Mouse (Mus musculus) embryonic facial prominence, embryonic 10.5 days (tissue): ENCODE results near the gene Srsf9. TPM values are rescaled to one million over a fixed set of nuclear protein-coding genes. Genes with fewer than 3 reads are reported as not detected.
A peak's percentile ranks its signal among the peaks of the same experiment; 100 is the strongest.
"Not testable (repeated sequence)": the region's sequence is repeated elsewhere in the genome, so short reads cannot be mapped to it uniquely, and the experiment has no call there.

Experiments
- DNase-seq: peaks from one replicate; pipeline ENCODE4 v3.0.0-alpha.2; 2017; ENCODE audit warnings: low spot score
- H3K27ac ChIP-seq: fragments of 300-500 bp; sonication (generic); replicated peaks from 2 replicates; pipeline ENCODE4 v1.5.1; 2016; ENCODE audit warnings: mild to moderate bottlenecking
- H3K27me3 ChIP-seq: fragments of 300-500 bp; sonication (generic); replicated peaks from 2 replicates; pipeline ENCODE4 v1.6.1; 2016; ENCODE audit warnings: low read depth, mild to moderate bottlenecking; ENCODE audit not compliant: poor library complexity, severe bottlenecking
- H3K36me3 ChIP-seq: fragments of 300-500 bp; sonication (generic); replicated peaks from 2 replicates; pipeline ENCODE4 v1.6.1; 2016; ENCODE audit warnings: mild to moderate bottlenecking, moderate library complexity
- H3K4me1 ChIP-seq: fragments of 300-500 bp; sonication (generic); 2 replicates; pipeline ENCODE4 v1.6.1; 2016
- H3K4me3 ChIP-seq: fragments of 300-500 bp; sonication (generic); 2 replicates; pipeline ENCODE4 v1.5.1; 2016; ENCODE audit warnings: mild to moderate bottlenecking, moderate library complexity
- H3K9me3 ChIP-seq: fragments of 300-500 bp; sonication (generic); 2 replicates; pipeline ENCODE4 v1.6.1; 2016; ENCODE audit warnings: mild to moderate bottlenecking
- WGBS: fragments of 180-500 bp; shearing (Covaris S2); methylation state at CpG from one replicate; pipeline ENCODE4 v1.1.7; 2016; 5-methylcytosine and 5-hydroxymethylcytosine counted together
- polyA plus RNA-seq: library from polyadenylated mRNA; unstranded; fragments of >200 nt; fragmentation: Nextera tagmentation; extraction: Ambion mirVana; gene quantifications from 2 replicates; pipeline ENCODE4 v1.2.1, GENCODE M21; 2016

Gene Srsf9
- polyA plus RNA-seq, 1 experiment from 2014 or later: 391 TPM

GRCm38 (mm10) chr5:115302190-115302589 is 24.8 kb upstream of the Srsf9 start:
- not testable (repeated sequence) for H3K27ac ChIP-seq, H3K27me3 ChIP-seq, DNase-seq, H3K9me3 ChIP-seq
- peaks cover 24% of the 10 kb centered on the region for H3K36me3 ChIP-seq
- peaks cover 38% of the 10 kb centered on the region for H3K4me1 ChIP-seq
- H3K4me3 ChIP-seq: 0 out of 2 replicates have a peak overlapping the region, but pooled peaks have one; percentile 95
- 85% methylated on average over 7 of the region's 7 CpGs for WGBS

GRCm38 (mm10) chr5:115312354-115312753 is 14.6 kb upstream of the Srsf9 start:
- H3K27me3 ChIP-seq: no peaks in the 10 kb centered on the region
- no peak overlapping the region for H3K27ac ChIP-seq
- 86% methylated on average over 4 of the region's 4 CpGs for WGBS
- DNase-seq: no peak
- peaks cover 22% of the 10 kb centered on the region for H3K4me1 ChIP-seq
- no peaks in the 10 kb centered on the region for H3K36me3 ChIP-seq
- no peak overlapping the region for H3K4me3 ChIP-seq
- H3K9me3 ChIP-seq: no peaks in the 10 kb centered on the region

GRCm38 (mm10) chr5:115312816-115313667 is 13.9 kb upstream of the Srsf9 start:
- WGBS: 79% methylated on average over 10 of the region's 10 CpGs
- Histone ChIP-seq H3K27ac (peak overlapping the region; percentile 66), H3K9me3 (no peaks in the 10 kb centered on the region)

GRCm38 (mm10) chr5:115313668-115313943 is 13.4 kb upstream of the Srsf9 start:
- Histone ChIP-seq H3K4me1 (peaks cover 34% of the 10 kb centered on the region), H3K36me3 (no peaks in the 10 kb centered on the region), H3K27ac (peak overlapping the region; percentile 66), H3K9me3 (no peaks in the 10 kb centered on the region), H3K4me3 (no peak overlapping the region), H3K27me3 (no peaks in the 10 kb centered on the region)
- WGBS: 44% methylated on average over 5 of the region's 5 CpGs
- no peak for DNase-seq

More at GRCm38 (mm10) chr5:115312816-115313667, 13.9 kb upstream of the Srsf9 start:
- H3K4me3 ChIP-seq: no peak overlapping the region
- no peaks in the 10 kb centered on the region for H3K36me3 ChIP-seq
- no peak for DNase-seq
- H3K27me3 ChIP-seq: no peaks in the 10 kb centered on the region
- peaks cover 28% of the 10 kb centered on the region for H3K4me1 ChIP-seq

GRCm38 (mm10) chr5:115316968-115317644 is 9.9 kb upstream of the Srsf9 start:
- peaks cover 47% of the 10 kb centered on the region for H3K4me1 ChIP-seq
- no peaks in the 10 kb centered on the region for H3K36me3 ChIP-seq
- DNase-seq: peak; percentile 55
- H3K27ac ChIP-seq: peak overlapping the region; percentile 90
- H3K9me3 ChIP-seq: no peaks in the 10 kb centered on the region
- H3K4me3 ChIP-seq: peak overlapping the region; percentile 39
- 4% methylated on average over 14 of the region's 14 CpGs for WGBS
- H3K27me3 ChIP-seq: no peaks in the 10 kb centered on the region

GRCm38 (mm10) chr5:115317645-115318328 is 9.2 kb upstream of the Srsf9 start:
- Histone ChIP-seq H3K4me3 (peak overlapping the region; percentile 39), H3K9me3 (no peaks in the 10 kb centered on the region), H3K27me3 (no peaks in the 10 kb centered on the region), H3K36me3 (no peaks in the 10 kb centered on the region), H3K27ac (peak overlapping the region; percentile 90), H3K4me1 (peaks cover 47% of the 10 kb centered on the region)
- WGBS: 2% methylated on average over 10 of the region's 10 CpGs
- peak; percentile 81 for DNase-seq

GRCm38 (mm10) chr5:115319004-115319940 is 7.7 kb upstream of the Srsf9 start:
- under 1% methylated on average over 22 of the region's 22 CpGs for WGBS
- Histone ChIP-seq H3K4me3 (peak overlapping the region; percentile 56), H3K27ac (peak overlapping the region; percentile 70), H3K27me3 (no peaks in the 10 kb centered on the region), H3K9me3 (no peaks in the 10 kb centered on the region), H3K36me3 (no peaks in the 10 kb centered on the region), H3K4me1 (peaks cover 38% of the 10 kb centered on the region)
- peak; percentile 77 for DNase-seq

GRCm38 (mm10) chr5:115326256-115326831 is 633 bp upstream of the Srsf9 start:
- 30% methylated on average over 11 of the region's 11 CpGs for WGBS
- H3K9me3 ChIP-seq: no peaks in the 10 kb centered on the region
- H3K4me3 ChIP-seq: peak overlapping the region; percentile 100
- peak; percentile 19 for DNase-seq
- H3K4me1 ChIP-seq: peaks cover 29% of the 10 kb centered on the region
- H3K36me3 ChIP-seq: peaks cover 28% of the 10 kb centered on the region
- H3K27ac ChIP-seq: peak overlapping the region; percentile 99
- H3K27me3 ChIP-seq: no peaks in the 10 kb centered on the region

GRCm38 (mm10) chr5:115327610-115328548 is 902 bp downstream of the Srsf9 start:
- DNase-seq: peak; percentile 77
- H3K27me3 ChIP-seq: no peaks in the 10 kb centered on the region
- no peaks in the 10 kb centered on the region for H3K9me3 ChIP-seq
- H3K36me3 ChIP-seq: peaks cover 43% of the 10 kb centered on the region
- H3K4me1 ChIP-seq: peaks cover 29% of the 10 kb centered on the region
- WGBS: 2% methylated on average over 55 of the region's 55 CpGs
- peak overlapping the region; percentile 100 for H3K4me3 ChIP-seq
- peak overlapping the region; percentile 99 for H3K27ac ChIP-seq

- Histone ChIP-seq H3K36me3 (peaks cover 74% of the 10 kb centered on the region), H3K9me3 (no peaks in the 10 kb centered on the region), H3K4me1 (peaks cover 26% of the 10 kb centered on the region), H3K4me3 (peak overlapping the region; percentile 17; the same call in 1 of the 2 replicates), H3K27ac (no peak overlapping the region), H3K27me3 (no peaks in the 10 kb centered on the region)
- 92% methylated on average over 9 of the region's 9 CpGs for WGBS
- DNase-seq: no peak
Measured at GRCm38 (mm10) chr5:115330955-115331354, 4.0 kb downstream of the Srsf9 start.

GRCm38 (mm10) chr5:115333626-115334025 is 6.6 kb downstream of the Srsf9 start:
- no peak overlapping the region for H3K27ac ChIP-seq
- no peak overlapping the region for H3K4me3 ChIP-seq
- 91% methylated on average over 3 of the region's 3 CpGs for WGBS
- no peaks in the 10 kb centered on the region for H3K9me3 ChIP-seq
- no peaks in the 10 kb centered on the region for H3K27me3 ChIP-seq
- H3K4me1 ChIP-seq: peaks cover 9% of the 10 kb centered on the region
- no peak for DNase-seq
- H3K36me3 ChIP-seq: peaks cover 98% of the 10 kb centered on the region
